Comparison of ENCODE assay signal across 21 mouse cellular contexts in genomic region chr11:121069662-121070061, GRCm38 (mm10). TPM values are rescaled to one million over a fixed set of nuclear protein-coding genes. Genes with fewer than 3 reads are reported as not detected.
DNase-seq lines count a peak whose midpoint lies in the region; ATAC-seq and TF ChIP-seq lines count a peak whose summit lies in the region.
"Not testable (repeated sequence)": the region's sequence is repeated elsewhere in the genome, so short reads cannot be mapped to it uniquely, and the experiment has no call there.
"Had no signal": no experiment of that assay in that cellular context is flagged by ENCODE, and none has a peak within 500 bp of the region (broad histone marks: within the 10 kb centered on the region; RNA-seq: fewer than 3 reads in every experiment).

No protein-coding gene starts in this region.

- TF ChIP-seq RAD21 in MEL (IDR thresholded peaks at IDR 0.05; ENCODE audit: low read depth, low read length): not testable (repeated sequence)

- H3K36me3 ChIP-seq in MEL (ENCODE audit: control insufficient read depth in 1 of 2, insufficient read depth in 2 of 2, low read length in 2 of 2); forebrain, embryonic 11.5 days (ENCODE audit: control insufficient read depth, insufficient read depth, low read length); testis, adult 2 months (ENCODE audit: control insufficient read depth, insufficient read depth, low read length): not testable (repeated sequence)

- not testable (repeated sequence) for H3K27me3 ChIP-seq in MEL (ENCODE audit: control insufficient read depth in 1 of 2, insufficient read depth in 2 of 2, low read length in 2 of 2); forebrain, embryonic 11.5 days (ENCODE audit: control insufficient read depth, insufficient read depth, low read length); testis, adult 2 months (ENCODE audit: control insufficient read depth, insufficient read depth, low read length)

- not testable (repeated sequence) for ATAC-seq in forebrain, embryonic 11.5 days (replicated peaks; ENCODE audit: low FRiP score)

- H3K4me1 ChIP-seq in MEL (ENCODE audit: control insufficient read depth in 1 of 2, insufficient read depth in 2 of 2, low read length in 2 of 2): peaks cover 0 to 10% of the 10 kb centered on the region in 2 experiments; a peak in 2 of 4 replicates
- not testable (repeated sequence) for H3K4me1 ChIP-seq in forebrain, embryonic 11.5 days (replicated peaks; ENCODE audit: control insufficient read depth, insufficient read depth, low read length); testis, adult 2 months (ENCODE audit: control insufficient read depth, insufficient read depth, low read length)

- not testable (repeated sequence) for H3K4me2 ChIP-seq in forebrain, embryonic 11.5 days (ENCODE audit: low read depth, low read length, severe bottlenecking)

- H3K79me2 ChIP-seq in MEL (ENCODE audit: control insufficient read depth, insufficient read depth, low read length, poor library complexity): peaks cover 18% of the 10 kb centered on the region

- not testable (repeated sequence) for TF ChIP-seq CTCF in MEL (IDR thresholded peaks at IDR 0.05 in 2 of 3, conservative IDR thresholded peaks at IDR 0.05 in 1 of 3; ENCODE audit: control insufficient read depth in 1 of 3, insufficient read depth in 1 of 3, low read depth in 2 of 3, low read length in 3 of 3, poor library complexity in 1 of 3, severe bottlenecking in 1 of 3); testis, adult 2 months (IDR thresholded peaks at IDR 0.05; ENCODE audit: control insufficient read depth, insufficient read depth, insufficient replicate concordance, low read depth, low read length)

- TF ChIP-seq POLR2A in MEL (IDR thresholded peaks at IDR 0.05; ENCODE audit: control insufficient read depth in 1 of 2, insufficient read depth in 1 of 2, low read depth in 1 of 2, low read length in 2 of 2, poor library complexity in 1 of 2): peak in 1 of 2 experiments; percentile 44; a peak in 1 of 4 replicates
- not testable (repeated sequence) for TF ChIP-seq POLR2A in testis, adult 2 months (IDR thresholded peaks at IDR 0.05; ENCODE audit: control insufficient read depth, low read depth, low read length)

- 93% methylated on average over 11 of the region's 16 CpGs for WGBS in forebrain, embryonic 11.5 days

- H3K9me3 ChIP-seq in MEL (replicated peaks; ENCODE audit: insufficient read depth, low read length); forebrain, embryonic 11.5 days (ENCODE audit: control insufficient read depth, low read length): not testable (repeated sequence)

- not testable (repeated sequence) for TF ChIP-seq EP300 in MEL (IDR thresholded peaks at IDR 0.05; ENCODE audit: low read depth in 1 of 2, low read length in 2 of 2)

- peak overlapping the region; percentile 66 for H3K27ac ChIP-seq in MEL (ENCODE audit: control insufficient read depth, low read depth, low read length)
- H3K27ac ChIP-seq in forebrain, embryonic 11.5 days (ENCODE audit: low read depth, low read length); testis, adult 2 months (ENCODE audit: control insufficient read depth, insufficient read depth, low read depth, low read length): not testable (repeated sequence)

- peak overlapping the region; percentile 70 for H3K9ac ChIP-seq in MEL (ENCODE audit: control insufficient read depth, low read depth, low read length, poor library complexity, severe bottlenecking)
- H3K9ac ChIP-seq in forebrain, embryonic 11.5 days (ENCODE audit: low read length): not testable (repeated sequence)

- peak overlapping the region; percentile 61 to 95 for H3K4me3 ChIP-seq in MEL (ENCODE audit: control insufficient read depth in 1 of 2, insufficient read depth in 1 of 2, low read depth in 2 of 2, low read length in 2 of 2)
- H3K4me3 ChIP-seq in forebrain, embryonic 11.5 days (ENCODE audit: low read depth, low read length): not testable (repeated sequence)
- peak overlapping the region; percentile 60 for H3K4me3 ChIP-seq in testis, adult 2 months (ENCODE audit: control insufficient read depth, low read depth, low read length)

- DNase-seq in MEL (ENCODE audit: low read depth, low spot score) (peak; percentile 84), MEL-GATA-1-ER (ENCODE audit: extremely low read depth, low read depth) (peak; percentile 32)
- DNase-seq in forebrain, embryonic 11.5 days (ENCODE audit: low spot score): peak; percentile 18

TF ChIP-seq in MEL, 35 proteins besides CTCF, POLR2A, EP300 and RAD21:
- TF ChIP-seq TBP (IDR thresholded peaks at IDR 0.05; ENCODE audit: low read depth, low read length) (peak; percentile 15; the same call in 1 of the 2 replicates), SIN3A (IDR thresholded peaks at IDR 0.05; ENCODE audit: low read length) (peak; percentile 47; the same call in 1 of the 2 replicates), MXI1 (IDR thresholded peaks at IDR 0.05; ENCODE audit: low read depth, low read length) (peak; percentile 78), NRF1 (IDR thresholded peaks at IDR 0.05; ENCODE audit: insufficient read depth, low read depth, low read length, poor library complexity, severe bottlenecking) (peak; percentile 39; the same call in 1 of the 2 replicates), MAX (IDR thresholded peaks at IDR 0.05; ENCODE audit: low read length) (peak; percentile 49; the same call in 1 of the 2 replicates), HCFC1 (IDR thresholded peaks at IDR 0.05; ENCODE audit: low read depth, low read length) (0 out of 2 replicates have a peak, but pooled peaks have one; percentile 32)

RNA-seq across cellular contexts. Expression of gene Sectm1b, which starts 6.3 kb away (rescaled TPM):
- not detected in 2 replicates for total RNA-seq in MEL (2012; rRNA removed)
- polyA plus RNA-seq in MEL (2012; ENCODE audit: insufficient read depth in 1 of 2, insufficient read length in 2 of 2, low read depth in 1 of 2, low replicate concordance in 2 of 2, missing spikeins in 1 of 2): under 1 TPM in 1 of 2 experiments, not detected in 1; 0.14 TPM
- not detected in 2 replicates for polyA plus RNA-seq in forebrain, embryonic 11.5 days (2014; fragmentation: Nextera tagmentation; extraction: Ambion mirVana)
- not detected in 2 replicates for polyA plus RNA-seq in testis, adult 2 months (2012; rRNA removed)
- total RNA-seq: adrenal gland, adult 2 months; adrenal gland, adult 8-10 months; adrenal gland, postnatal 10 days; adrenal gland, postnatal 14 days; adrenal gland, postnatal 25 days; adrenal gland, postnatal 36 days; CH12.LX; ES-E14 had no signal
- polyA plus RNA-seq: activated CD4-positive, CD25-positive, alpha-beta regulatory T cell, adult 4 months; adrenal gland, adult 2 months; brain, embryonic 14.5 days; C2C12; CD4-positive, CD25-positive, alpha-beta regulatory T cell, adult 4 months; cerebellum, adult 2 months; G1E had no signal

RNA-seq across cellular contexts. Expression of gene Sectm1a, which starts 11.4 kb away (rescaled TPM):
- 19.8 and 22.0 TPM in 2 replicates for total RNA-seq in MEL (2012; rRNA removed)
- polyA plus RNA-seq in MEL (2012; ENCODE audit: insufficient read depth in 1 of 2, insufficient read length in 2 of 2, low read depth in 1 of 2, low replicate concordance in 2 of 2, missing spikeins in 1 of 2): 10 to 100 TPM in 1 of 2 experiments, not detected in 1; 22.3 TPM
- not detected in 2 replicates for polyA plus RNA-seq in forebrain, embryonic 11.5 days (2014; fragmentation: Nextera tagmentation; extraction: Ambion mirVana)
- 8.9 and 9.0 TPM in 2 replicates for polyA plus RNA-seq in testis, adult 2 months (2012; rRNA removed)
- total RNA-seq: adrenal gland, adult 2 months; adrenal gland, postnatal 14 days; adrenal gland, postnatal 25 days; adrenal gland, postnatal 36 days; ES-E14 had no signal
- polyA plus RNA-seq: activated CD4-positive, CD25-positive, alpha-beta regulatory T cell, adult 4 months; brain, embryonic 14.5 days; C2C12; CD4-positive, CD25-positive, alpha-beta regulatory T cell, adult 4 months; cerebellum, adult 2 months; G1E had no signal

RNA-seq across cellular contexts. Expression of gene Cd7, which starts 30.4 kb away (rescaled TPM):
- 0.39 and 0.58 TPM in 2 replicates for total RNA-seq in MEL (2012; rRNA removed)
- under 1 TPM in 1 of 2 experiments, not detected in 1; 0.33 TPM for polyA plus RNA-seq in MEL (2012; ENCODE audit: insufficient read depth in 1 of 2, insufficient read length in 2 of 2, low read depth in 1 of 2, low replicate concordance in 2 of 2, missing spikeins in 1 of 2)
- not detected in 2 replicates for polyA plus RNA-seq in forebrain, embryonic 11.5 days (2014; fragmentation: Nextera tagmentation; extraction: Ambion mirVana)
- polyA plus RNA-seq in testis, adult 2 months (2012; rRNA removed): 0.71 and 0.95 TPM in 2 replicates
- total RNA-seq: adrenal gland, postnatal 25 days; G1E had no signal
- polyA plus RNA-seq: C2C12, G1E, Patski had no signal

RNA-seq across cellular contexts. Expression of gene Tex19.2, which starts 48.8 kb away (rescaled TPM):
- total RNA-seq in MEL (2012; rRNA removed): 44.7 and 45.7 TPM in 2 replicates
- 10 to 100 TPM in 1 of 2 experiments, not detected in 1; 34.5 TPM for polyA plus RNA-seq in MEL (2012; ENCODE audit: insufficient read depth in 1 of 2, insufficient read length in 2 of 2, low read depth in 1 of 2, low replicate concordance in 2 of 2, missing spikeins in 1 of 2)
- polyA plus RNA-seq in forebrain, embryonic 11.5 days (2014; fragmentation: Nextera tagmentation; extraction: Ambion mirVana): not detected in 2 replicates
- 23.9 and 27.6 TPM in 2 replicates for polyA plus RNA-seq in testis, adult 2 months (2012; rRNA removed)
- total RNA-seq: adrenal gland, adult 18-20 months; adrenal gland, adult 2 months; adrenal gland, adult 8-10 months; adrenal gland, postnatal 10 days; adrenal gland, postnatal 14 days; adrenal gland, postnatal 25 days; adrenal gland, postnatal 36 days; adrenal gland, postnatal 4 days had no signal
- polyA plus RNA-seq: activated CD4-positive, CD25-positive, alpha-beta regulatory T cell, adult 4 months; adrenal gland, adult 2 months; brain, embryonic 14.5 days; CD4-positive, CD25-positive, alpha-beta regulatory T cell, adult 4 months; cerebellum, adult 2 months; Patski had no signal

Comparison
In these comparisons a context has a peak if more than half of its experiments do, and no peak if none do; other contexts are left out.
1. DNase-seq: peak in every context shown above with its lines; median percentile 84 in MEL; 32 in MEL-GATA-1-ER; 18 in forebrain, embryonic 11.5 days.